Mouse (Mus musculus): ENCODE results near the gene Jarid2.

Gene Jarid2

GRCm38 (mm10) chr13:44955781-44956180 lies 226.5 kb downstream of the Jarid2 start:
- in situ Hi-C loops (cut with MseI, MboI) = no loop called here

GRCm38 (mm10) chr13:44957049-44957448 lies 227.8 kb downstream of the Jarid2 start:
- in situ Hi-C loops (cut with MseI, MboI) = no loop called here

GRCm38 (mm10) chr13:44960542-44961291 lies 231.4 kb downstream of the Jarid2 start:
- in situ Hi-C loops (cut with MseI, MboI) = no loop called here
